Mouse (Mus musculus) right cerebral cortex, adult 18-20 months (tissue): ENCODE data around the gene Ctc1.
"Not testable (repeated sequence)": the region's sequence is repeated elsewhere in the genome, so short reads cannot be mapped to it uniquely, and the experiment has no call there.

Source experiments
- DNase-seq: peaks from one replicate; pipeline ENCODE4 v3.0.0; 2022; ENCODE audit warnings: mixed read lengths

Ctc1 gene

DNA sequence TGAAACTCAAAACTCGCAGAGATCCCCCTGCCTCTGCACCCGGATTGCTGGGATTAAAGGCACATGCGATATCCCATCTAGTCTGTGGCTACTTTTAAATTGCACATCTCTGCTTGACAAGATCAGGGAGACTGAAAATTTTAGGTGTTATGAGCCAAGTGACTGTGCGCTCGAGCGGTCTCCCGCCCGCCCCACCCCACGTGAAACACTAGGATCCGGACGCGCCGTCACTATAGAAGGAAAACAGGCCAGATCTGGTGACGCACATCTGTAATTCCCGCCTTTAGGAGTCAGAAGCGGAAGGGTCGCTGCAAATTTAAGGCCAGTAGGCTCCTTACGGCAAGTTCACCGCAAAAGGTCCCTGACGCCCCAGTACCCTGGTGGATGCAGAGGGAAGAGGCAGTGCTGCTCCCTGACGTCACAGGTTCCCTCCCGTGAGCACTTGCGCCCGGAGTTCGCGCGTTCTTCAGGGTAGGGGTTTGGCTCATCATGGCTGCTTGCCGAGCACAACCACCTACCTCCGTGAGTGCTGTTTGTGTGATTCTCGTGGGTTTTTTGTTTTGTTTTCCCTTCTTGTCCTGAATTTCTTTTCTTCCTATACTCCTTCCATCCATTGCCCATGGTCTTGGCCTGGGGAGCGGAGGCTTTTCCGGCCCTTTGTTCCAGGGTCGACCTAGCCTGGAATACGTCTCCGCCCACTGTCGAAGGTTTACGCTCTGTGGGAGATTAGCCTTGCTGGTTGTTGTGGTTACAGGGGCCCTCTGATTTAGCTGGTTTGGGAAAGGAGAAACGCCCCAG, at the start of gene Ctc1:
Ctc1 (plus strand) TSS at position 268 of the 798 bp plus-strand sequence.
- DNase-seq: peak; percentile 92

DNA sequence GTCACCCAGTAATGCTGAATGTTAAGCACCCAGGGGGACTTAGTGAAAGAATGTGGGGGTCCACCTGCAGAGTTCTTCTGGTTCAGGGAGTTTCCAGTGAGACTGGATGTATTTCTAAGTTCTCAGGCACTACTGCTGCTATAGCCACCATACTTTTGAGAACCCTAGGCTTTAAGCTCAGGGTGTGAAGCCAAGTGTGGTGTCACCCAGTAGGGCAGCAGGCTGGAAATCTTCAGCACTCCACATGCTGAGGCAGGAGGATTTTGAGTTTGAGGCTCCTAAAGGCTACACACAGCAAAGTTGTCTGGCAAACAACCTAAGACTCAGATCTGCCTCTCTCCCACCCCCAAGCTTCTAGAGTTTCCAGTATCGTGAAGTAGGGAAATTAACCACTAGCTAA, 49.2 kb upstream of the Ctc1 start:
- DNase-seq: no peak

DNA sequence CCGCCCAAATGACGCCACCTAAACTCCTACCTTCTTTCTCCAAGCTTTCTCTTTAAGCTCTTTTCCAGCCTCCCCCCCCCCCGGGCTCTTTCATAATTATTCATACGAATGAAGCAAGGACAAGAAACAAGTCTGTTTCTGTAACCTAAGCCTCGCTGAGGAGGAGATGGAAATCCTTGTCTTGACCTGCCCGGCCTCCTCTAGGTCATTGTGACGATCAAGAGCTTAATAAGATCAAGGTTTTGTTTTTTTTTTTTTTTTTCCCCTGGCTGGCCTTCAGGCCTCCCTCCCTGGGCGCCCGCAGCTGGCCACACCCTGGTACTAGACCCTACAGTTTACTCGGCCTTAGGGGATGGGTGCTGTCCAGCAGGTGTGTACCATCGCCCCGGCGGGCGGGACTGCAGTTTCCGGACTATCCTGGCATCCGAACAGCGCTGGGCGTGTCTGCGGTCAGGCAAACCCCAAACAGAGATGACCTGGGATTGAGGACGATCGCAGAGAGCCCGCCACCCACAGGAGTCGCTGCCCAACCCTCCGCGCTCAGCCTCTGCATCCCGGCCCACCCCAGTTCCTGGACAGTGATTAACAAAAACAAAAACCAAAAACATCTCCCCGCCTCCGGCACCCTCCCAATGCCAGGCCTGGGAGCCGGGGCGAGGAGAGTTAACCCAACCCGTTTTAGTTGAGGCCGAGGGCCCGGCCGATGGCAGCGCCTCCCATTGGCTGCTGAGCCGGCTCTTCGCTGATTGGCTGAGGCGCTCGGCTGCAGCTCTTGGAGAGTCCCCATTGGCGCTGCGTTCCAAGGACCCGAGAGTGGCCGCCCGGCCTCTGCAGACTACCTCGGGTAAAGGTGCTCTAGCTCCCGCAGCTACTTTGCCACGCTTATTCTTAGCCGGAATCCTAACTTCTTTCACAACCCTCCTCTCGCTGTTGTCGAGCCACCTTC, 48.1 kb upstream of the Ctc1 start, which contains the start of gene Slc25a35:
Slc25a35 (plus strand) TSS at position 795 of the 946 bp plus-strand sequence.
- DNase-seq: peak; percentile 95

DNA sequence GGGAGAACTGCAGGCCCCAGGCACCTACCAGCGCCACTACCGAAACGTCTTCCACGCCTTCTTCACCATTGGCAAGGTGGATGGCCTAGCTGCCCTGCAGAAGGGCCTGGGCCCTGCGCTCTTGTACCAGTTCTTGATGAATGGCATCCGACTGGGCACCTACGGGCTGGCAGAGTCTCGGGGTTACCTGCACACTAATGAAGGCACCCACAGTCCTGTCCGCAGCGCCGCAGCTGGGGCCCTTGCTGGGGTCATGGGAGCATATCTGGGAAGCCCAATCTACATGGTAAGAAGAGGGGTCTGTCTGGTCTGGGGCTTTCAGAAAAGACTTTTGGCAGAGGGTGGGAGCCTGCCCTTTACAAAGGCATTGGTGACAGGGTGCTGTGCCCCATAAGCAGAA, 47.0 kb upstream of the Ctc1 start:
- DNase-seq: no peak

DNA sequence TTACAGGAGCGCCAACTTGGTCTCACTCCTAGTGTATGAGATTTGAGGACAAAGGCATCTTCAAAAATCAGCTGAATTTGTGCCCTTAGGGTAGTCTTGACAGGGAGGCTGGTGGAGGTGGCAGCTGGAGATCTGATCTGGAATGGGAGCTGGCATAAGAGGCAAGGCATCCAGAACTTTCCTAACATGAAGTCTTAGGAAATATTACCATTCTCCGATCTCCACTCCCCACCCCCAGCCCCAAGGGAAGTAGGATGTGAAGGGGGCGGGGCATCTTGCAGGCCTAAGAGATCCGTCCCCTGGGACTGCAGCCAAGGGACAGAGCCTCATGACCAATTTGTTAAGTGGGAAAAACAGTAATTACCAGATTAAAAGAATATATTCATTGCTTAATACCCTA, 45.5 kb upstream of the Ctc1 start:
- DNase-seq: no peak

DNA sequence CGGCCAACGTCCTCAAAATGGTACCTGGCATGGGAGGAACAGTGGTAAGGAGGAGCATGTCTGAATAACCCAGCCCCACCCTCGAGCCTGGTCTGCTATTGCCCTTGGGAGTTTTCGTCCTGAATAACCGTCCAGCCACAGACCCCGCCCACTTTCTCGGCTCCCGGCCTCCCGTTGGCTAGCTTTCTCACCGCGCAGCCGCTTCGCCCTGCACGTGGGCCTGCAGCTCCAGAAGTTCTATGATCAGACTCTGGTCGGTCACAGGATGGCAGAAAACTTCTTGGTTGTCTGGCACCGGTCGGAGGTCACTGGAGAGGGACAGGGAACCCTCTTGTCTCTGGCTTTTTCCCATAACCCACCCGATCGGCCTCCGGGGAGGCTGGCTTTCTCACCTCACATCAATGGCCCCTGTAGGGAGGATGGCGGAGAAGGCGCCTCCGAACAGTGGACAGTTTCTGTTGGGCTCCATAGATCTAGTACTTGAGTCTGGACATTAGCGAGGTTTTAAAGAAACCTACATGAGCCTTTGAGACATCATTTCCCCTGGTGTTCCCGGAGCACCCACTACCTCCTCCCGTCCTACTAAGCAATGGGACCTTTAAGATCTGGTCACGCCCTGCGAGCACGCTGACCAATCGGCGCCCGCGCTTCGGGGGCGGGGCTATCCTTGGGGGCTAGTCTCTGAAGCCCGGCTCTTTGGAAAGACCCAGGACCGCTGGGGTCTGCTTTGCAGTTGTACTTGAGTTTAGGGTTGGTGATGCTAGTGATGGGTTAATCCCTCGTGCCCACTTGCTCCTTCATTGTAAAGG, 42.3 kb upstream of the Ctc1 start:
- peak; percentile 86 for DNase-seq

DNA sequence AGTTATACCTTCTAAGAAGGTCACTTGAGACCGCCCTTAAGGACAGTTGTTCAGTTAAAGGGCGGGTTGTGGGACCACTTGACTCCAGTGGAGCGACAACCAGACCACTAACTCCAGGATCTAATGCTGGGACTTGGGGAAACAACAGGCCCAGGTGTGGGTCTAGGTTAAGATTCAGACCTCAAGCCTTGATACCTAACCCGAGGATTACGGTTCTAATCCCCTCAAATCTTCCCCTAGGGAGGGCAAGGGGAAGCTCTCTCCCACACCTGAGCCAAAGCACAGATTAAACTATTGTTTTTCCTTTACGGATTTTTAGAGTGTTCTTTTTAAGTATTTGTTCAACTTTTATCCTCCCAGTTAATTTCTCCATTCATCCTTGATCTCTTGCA, 41.7 kb upstream of the Ctc1 start:
- no peak for DNase-seq

DNA sequence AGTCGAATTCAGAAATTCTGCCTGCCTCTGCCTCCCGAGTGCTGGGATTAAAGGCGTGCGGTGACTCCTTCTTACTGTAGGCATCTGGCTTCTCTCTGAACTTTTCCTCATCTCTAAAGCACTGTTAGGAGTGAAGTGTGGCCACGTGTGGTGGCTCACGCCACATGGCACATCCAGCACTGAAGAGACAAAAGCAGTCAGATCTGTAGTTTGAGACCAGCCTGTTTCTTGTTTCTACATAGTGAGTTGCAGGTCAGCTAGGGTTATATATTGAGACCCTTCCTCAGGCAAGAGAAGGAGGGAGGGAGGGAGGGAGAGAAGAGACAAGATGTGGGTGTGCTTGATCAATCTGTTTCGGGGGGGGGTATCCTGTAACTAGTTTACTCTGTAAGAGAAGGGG, 40.6 kb upstream of the Ctc1 start, which contains the start of gene Rangrf:
Rangrf (minus strand) TSS at position 101 of the 400 bp plus-strand sequence.
- no peak for DNase-seq

DNA sequence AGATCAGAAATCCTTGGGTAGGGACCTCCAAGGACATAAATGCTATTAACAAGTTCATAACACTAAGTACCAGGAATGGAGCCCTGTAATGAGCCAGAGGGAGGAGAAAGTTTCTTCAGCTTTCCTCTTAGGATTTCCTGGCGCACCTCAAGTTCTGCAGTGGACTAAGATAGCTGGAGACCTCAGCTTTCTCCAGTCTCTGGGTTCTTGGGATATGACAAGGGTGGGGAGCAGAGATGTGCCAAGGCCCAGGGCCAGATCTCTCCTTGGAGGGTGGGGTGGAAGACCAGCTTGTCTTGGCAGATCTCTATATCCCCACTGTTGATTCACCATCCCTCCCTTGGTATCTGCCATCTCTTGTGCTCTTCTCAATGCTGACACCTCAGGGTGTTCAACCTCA, 40.1 kb upstream of the Ctc1 start:
- no peak for DNase-seq

DNA sequence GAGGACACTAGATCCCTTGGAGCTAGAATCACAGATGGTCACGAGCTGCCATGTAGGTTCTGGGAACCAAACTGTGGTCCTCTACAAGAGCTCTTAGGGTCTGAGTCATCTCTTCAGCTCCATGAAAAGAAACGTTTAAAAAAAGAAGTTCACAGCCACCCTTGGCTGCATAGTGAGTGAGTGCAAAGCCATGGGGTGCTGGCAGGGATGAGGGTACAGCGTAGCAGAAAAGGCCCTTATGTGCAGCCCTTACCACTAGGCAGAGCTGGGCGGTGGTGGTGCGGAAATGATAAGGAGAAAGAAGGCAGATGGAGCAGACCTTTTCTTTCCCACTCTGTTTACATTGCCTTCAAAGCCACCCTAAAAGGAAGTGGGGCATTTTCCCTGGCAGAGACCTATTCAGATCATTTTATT, 36.4 kb upstream of the Ctc1 start:
- peak; percentile 36 for DNase-seq

DNA sequence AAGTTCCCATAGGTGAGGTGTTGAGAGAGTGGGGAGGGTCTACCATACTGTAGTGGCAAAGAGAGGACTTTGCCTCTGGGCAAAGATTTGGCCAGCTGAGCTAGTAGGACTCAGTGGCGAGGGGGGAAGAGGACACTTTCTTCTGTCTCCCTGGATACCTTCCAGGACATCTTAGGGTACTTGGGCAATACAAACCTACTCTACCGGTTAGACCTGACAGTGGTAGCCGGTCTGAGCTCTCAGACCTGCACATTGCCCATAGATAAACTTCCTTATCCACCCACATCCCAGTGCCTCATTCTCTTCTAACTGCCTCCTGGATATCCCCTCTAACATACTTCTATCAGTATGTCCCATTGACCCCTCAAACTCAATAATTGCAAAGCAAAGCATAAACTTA, 34.8 kb upstream of the Ctc1 start:
- no peak for DNase-seq

DNA sequence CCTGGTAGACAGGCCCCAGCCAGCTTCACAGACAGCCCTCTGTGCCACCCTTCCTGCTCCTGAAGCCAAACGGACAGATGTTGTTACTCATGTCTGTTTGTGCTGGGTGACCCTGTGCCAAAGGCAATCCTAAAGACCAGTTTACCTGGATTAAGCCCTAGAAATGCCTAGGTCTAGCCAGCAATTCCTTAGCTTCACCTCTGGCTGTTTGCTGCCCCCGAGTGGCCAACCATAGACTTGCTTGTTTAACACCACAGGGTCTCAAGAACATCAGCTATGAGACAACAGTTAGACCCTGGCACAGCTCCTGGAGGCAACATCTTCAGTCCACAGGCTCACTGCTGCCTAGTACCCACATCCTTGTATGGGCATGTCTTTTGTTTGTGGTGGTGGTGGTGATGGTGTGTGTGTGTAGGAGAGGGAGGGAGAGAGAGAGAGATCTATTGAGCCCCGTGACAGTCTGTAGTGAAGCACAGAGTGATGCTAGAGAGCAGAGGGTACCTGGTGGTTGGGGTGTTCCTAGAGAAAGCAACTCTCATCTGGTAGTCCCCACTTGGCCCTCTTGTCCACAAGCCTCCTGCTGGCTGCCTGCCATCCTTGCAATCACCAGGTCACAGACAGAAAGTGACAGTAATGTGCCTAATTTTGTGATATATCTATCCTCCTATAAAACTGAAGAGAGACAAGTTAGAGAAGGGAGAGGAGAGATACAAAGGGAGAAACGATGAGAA, 32.9 kb upstream of the Ctc1 start:
- peak; percentile 51 for DNase-seq

DNA sequence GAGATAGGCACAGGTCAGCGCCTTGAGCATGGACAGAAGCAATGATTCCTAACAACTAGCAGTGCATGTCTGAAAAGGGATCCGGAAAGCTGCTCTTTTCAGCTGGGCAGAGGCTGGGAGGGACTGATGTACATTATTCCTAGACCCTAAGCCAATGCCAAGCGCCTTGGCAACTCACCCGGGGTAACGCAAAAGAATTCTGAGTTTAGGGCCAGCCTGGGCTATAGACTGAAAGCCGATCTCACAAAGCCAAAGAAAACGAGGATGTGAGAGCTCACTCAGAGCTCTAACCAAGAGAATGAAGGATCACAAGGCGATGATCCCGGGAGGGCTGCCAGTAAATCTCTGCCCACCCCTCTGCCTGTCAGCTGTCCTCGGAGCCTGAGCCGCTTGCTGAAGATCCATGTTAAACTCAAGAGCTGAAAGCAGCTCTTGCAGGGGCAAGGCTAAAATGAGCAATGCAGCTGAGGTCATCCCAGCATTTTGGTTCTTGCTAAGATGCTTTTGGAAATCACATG, 28.3 kb upstream of the Ctc1 start:
- DNase-seq: no peak

DNA sequence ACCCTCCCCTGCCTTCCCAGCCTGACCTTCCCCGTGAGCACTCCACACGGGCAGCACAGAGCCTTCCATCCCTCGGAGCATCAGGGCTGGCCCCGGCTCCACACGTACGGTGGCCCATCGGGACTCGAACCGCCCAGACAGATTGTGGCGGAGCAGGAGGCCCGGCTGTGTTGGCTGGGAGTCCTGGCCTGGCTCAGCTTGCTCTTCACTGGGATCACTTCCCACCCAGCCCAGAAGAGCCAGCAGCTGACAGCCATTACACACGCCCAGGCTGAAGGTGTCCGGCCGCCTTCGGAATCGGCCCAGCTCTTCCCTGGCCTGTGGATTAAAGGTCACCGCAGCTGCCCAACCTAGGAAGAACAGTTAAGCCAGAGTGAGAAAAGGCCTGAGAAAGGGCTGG, 27.4 kb upstream of the Ctc1 start:
- no peak for DNase-seq

DNA sequence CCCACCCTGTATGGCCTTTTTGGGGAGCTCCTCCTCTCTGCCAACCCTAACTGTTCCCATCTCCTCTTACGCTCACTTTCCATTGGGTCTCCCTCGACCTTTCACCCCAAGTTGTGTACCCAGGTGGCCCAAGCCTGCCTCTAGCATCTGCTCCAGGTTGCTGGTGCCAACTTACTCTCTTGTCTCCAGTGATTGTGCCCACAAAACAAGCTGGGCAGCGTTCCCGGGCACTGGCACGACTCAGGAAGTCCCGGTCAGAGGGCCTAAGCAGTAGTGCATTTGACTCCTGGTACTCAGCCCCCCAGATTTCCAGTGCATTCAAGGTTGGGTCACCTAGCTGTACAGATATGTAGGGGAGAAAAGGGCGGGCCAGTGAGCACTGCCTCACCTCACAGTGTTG, 22.6 kb upstream of the Ctc1 start:
- no peak for DNase-seq

DNA sequence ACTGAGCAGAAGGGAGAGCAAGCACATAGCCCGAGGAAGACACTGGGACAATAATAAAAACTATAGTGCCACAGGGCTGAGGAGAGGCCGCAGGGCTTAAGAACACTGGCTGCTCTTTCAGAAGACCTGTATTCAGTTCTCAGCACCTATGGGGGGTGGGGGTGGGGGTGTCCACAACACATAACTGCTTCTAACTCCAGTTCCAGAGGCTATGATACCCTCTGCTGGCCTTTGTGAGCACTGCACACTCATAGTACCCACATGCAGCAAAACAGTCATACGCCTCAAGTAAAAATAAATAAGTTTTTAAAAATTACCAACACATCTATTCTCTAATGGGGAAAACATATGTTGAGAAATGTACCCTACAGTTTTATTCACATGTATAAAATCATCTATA, 21.3 kb upstream of the Ctc1 start:
- DNase-seq: no peak

DNA sequence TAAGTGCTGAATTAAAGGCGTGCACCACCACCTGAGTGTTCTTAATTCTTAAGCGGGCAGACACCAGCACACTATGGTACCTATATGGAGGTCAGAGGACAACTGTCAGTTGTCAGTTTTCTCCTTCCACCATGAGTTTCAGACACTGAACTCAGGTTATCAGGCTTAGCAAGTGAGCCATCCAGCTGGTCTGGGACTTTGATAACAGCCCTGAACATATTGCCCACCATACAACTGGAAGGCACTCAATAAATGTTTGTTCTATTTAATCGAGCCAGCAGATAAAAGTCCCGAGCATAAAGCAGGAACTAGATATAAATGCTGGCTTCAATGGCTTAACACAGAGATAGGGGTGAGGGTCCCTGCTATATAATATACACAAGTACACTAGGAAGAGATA, 18.6 kb upstream of the Ctc1 start:
- no peak for DNase-seq

DNA sequence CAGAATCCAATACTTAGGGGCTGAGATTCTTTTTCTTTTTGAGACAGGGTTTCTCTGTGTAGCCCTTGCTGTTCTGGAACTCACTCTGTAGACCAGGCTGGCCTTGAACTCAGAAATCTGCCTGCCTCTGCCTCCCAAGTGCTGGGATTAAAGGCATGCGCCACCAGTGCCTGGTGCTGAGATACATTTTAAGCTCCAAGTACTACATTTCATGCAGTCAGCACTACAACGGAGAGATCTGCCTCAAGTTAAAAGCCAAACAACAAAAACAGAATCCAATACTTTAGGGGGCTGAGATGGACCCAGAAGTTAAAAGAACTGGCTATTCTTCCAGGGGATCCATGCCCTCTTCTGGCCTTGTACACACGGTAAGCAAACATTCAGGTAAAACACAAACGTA, 12.9 kb upstream of the Ctc1 start:
- DNase-seq: not testable (repeated sequence)

DNA sequence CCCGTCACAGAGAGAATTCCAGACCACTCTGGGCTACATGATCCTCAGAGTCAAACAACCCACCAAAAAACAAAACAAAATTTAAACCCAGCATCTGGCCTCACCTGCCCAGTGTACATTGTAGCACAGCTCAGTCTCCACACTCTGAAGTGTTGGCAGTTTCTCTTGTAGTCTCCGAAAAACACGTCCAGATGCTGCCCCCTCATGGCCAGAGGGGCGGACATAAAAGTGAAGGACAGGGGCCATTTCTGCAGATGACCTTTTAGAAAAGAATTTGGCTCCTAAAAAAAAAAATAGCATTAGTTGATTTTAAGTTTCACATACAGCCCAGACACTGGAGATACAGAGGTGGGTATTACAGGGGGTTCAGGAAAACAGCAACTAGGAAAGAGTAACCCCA, 12.1 kb upstream of the Ctc1 start:
- no peak for DNase-seq

DNA sequence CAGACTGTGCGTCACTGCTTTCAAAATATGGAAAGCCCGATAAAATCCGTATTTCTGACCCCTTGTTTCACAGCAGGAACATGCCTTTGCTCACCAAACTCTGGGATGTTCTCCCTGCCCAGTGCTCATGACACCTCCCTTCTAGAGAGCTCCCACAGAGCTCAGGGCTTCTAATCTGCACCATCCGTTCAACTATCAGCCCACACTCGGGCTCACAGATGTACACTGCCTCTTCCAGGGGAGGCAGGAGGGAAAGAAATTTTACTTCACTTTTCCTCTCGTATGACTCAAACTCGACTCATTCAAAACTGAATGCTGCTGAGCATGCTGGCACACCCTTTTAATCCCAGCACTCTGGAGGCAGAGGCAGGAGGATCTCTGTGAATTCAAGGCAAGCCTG, 10.5 kb upstream of the Ctc1 start:
- peak; percentile 35 for DNase-seq

DNA sequence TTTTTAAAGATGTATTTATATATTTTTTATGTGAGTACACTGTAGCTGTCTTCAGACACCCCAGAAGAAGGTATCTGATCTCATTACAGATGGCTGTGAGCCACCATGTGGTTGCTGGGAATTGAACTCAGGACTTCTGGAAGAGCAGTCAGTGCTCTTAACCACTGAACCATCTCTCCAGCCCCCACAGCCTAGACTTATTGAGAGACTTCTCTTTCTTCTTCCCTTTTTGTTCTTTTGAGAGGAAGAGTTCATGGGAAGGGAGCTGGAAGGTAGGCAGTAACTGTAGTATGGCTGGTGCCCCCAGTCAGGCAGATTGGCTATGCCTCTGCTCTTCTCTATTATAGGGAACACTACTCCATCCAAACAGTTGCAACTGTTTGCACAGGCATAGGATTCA, 9.1 kb upstream of the Ctc1 start:
- not testable (repeated sequence) for DNase-seq
